Mouse (Mus musculus): ENCODE measurements around the gene Xxylt1.

Gene Xxylt1

DNA sequence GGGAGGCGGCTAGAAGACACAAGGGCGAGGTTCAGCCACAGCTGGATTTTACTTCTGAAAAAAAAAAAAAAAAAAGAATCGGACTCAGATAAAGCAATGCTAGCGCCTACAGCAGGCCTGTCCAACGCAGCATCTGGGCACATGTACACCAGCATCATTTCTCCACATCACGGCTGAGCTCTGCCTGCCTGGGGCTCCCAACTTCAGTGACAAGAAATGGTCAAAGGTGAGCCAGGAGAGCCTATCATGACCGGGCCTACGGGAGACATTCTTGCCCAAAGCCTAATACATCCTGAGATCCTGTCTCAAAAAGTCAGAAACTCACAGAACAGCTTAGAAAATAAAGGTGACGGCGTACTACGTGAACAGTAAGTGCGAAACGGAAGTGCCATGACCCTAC lies 20.5 kb downstream of the Xxylt1 start:
- no peak for DNase-seq

DNA sequence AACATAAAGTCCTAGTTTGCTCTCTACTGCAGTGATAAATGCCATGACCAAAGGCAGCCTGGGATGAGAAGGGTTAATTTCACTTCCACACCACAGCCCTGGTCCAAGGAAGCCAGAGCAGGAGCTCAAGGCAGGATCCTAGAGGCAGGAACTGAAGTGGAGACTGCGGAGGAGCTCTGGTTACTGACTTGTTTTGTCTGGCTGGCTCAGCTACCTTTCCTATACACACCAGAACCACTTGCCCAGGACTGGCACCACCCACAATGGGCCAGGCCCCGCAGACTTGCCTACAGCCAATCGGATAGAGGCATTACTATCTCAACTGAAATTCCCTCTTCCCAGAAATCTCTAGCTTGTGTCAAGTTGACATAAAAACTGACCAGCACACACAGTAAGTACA lies 21.0 kb downstream of the Xxylt1 start:
- no peak for DNase-seq

DNA sequence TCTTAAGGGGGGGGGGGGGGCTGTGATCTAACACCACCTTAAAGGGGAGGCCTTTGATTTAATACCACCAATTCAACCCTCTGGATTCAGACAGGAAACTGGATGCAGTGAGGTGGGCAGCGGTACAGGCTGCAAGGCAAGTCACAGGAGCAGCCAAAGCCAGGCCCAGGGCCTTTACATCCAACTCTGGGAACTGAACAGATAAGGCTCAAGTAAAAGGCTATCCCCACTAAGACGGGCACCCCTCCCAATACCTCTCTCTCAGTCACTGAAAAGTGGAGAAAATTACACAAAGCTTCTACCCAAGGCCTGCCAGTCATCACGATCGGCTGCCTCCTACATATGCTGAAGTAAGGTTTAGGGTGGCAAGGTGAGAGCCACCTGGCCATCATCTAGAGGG lies 21.5 kb downstream of the Xxylt1 start:
- DNase-seq: no peak

DNA sequence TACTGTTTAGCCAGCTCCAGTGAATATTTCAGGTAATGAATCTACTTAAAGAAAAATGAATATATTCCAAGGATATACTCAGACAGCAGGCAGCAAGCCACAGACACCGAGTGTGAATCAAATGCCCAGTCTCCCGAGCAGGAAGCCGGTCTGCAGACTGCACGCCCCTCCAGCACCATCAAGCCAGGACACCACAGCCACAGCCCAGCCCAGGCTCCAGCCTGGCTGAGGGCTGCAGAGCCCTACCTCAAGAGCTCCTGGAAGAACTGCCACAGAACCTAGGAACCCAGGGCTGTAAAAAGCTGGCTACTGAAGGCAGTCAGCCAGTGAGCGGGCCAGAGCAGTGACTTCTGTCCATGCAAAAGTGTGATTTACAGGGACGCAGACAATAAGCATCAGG lies 28.4 kb downstream of the Xxylt1 start:
- DNase-seq: no peak

DNA sequence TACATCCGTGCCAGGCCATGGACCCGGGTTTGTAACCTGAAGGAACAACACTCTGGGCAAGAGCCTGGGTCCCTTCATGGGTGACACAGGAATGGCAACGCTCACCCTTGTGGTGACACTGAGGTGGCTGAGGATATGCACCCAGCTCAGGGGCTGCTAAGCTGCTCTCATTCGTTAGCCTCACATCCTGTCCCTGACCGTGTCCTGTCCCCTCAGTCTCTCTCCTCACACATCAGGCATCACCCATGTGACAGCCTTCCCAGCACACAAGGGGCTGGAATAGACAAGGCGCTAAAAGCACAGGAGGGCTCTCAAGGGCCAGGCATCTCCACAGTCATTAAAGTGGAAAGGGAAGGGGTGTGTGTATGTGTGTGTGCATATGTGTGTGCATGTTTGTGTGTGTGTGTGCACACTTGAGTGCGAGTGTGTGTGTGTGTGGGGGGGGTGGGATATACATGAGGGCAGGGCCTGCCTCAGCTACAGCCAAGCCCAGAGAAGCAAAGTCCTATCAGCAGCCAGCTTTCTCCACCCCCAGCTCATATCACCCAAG lies 29.0 kb downstream of the Xxylt1 start:
- DNase-seq: no peak

DNA sequence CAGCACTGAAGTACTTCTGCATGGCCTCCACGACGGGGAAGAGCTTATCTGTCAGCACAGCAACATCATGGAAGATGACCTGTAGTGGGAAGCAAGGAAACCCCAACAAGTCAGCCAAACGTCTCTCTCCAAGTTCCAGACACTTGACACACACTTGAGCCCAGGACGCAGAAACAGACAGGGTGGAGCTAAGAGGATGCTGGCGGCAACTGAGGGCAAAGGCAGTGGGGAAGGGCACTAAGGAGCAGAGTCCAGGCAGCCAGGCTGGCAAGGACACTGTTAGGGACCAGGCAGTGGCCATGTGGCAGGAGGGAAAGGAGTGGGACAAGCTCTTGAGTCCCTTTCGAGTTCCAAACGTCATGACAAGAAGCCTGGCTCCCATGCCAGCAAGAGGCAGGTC lies 30.5 kb downstream of the Xxylt1 start:
- DNase-seq: no peak

DNA sequence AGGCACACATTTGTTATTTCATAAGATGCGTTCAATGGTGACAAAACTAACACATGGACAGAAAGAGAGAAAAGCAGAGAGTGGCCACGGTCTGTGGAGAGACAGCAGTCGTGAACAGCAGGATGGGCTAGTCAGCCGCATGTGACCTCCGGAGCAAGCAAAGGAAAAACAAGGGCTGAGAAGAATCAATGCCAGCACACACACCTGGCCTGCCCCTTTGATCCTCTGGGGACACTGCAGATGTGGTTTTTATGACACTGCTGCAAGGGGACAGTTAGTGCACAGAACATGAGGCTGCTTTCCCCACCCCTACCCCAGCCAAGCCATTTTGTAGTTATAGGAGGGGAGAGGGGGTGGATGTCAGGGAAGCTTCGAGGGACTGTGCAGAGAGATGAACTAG lies 33.0 kb downstream of the Xxylt1 start:
- no peak for DNase-seq

DNA sequence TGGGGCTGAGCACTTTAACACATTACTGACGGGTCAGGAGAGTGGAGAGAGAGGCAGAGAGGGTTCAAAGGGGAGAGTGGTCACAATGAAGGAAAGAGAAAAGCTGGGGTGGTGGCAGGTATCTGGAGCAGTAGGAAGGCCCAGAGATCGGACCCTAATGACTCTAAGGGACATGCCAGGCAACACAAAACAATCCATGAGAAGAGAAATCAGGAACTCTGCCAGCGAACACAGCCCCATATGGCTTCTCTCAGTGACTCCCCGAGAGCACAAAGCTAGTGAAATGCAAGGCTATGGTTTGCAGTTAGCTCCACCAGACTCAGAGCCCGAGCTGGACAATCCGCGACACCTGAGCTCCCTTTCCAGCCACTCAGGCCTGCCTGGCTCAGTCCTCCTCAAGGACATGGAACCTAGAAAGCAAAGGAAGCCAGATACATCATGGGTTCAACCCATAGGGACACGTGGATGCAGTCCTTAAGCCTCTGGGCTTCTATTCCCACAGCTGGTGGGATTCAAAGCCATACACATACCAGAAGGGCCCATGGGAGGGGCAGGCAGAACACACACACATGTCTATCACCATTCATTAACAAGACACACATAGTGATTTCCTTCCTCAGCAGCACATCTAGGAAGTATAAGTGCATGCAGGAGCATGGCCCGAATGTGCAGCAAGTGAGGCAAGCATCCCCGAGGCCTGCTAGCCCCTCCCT lies 33.9 kb downstream of the Xxylt1 start:
- DNase-seq: no peak

DNA sequence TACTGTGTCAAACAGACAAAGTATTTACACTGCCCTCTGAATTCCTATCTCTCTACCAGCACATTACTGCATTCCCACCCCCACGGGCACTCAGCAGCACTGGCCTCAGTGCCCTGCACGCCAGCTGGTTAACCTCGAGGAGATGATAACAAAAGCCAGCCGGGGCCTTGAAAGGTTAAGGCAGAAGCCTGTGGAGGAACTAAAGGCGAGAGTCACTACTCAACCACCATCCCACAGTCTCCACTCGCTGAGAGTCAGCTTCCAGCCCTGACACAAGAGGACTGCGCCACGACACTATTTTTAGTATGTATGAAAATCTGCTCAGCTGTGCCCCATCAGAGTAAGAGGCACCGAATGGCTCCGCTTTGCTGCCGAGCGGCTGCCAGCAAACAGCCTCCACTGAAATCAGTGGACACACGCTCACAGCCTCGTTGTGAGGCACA lies 35.0 kb downstream of the Xxylt1 start:
- DNase-seq: no peak

DNA sequence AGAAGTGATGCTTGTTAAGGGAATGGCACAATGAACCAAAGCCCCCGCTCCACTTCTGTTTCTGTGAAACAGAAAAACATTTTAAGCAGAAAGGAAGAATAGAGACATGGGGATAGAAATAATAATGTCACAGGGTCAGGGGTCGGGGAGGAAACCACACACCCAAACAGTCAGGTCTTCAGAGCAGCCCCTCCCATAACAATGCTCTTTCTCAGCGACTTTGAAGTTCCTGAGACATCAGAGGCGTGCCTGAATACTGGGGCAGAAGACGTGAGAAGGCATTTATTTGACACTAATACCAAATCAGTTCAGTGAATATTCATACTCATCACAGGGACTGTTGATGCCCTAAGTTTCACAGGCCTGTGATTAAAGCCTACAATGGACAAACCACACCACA lies 36.0 kb downstream of the Xxylt1 start:
- no peak for DNase-seq

DNA sequence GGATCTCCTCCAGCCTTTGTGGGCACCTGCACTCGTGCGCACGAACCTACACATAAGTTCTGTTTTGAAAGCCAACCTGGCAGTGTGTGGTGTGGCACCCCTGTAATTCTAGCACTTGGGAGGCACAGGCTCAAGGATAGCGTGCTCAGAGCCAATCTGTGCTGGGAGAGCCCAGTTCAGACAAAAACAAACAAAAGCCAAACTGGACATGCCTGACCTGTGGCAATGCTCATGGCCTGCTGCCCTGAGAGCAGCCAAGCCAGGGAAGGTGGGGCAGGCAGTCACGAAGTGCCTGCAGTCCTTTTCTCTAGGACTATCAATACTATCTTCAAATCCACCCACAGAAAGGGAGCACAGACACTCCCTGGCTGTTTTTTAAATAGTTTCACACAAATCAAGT lies 38.1 kb downstream of the Xxylt1 start:
- no peak for DNase-seq

DNA sequence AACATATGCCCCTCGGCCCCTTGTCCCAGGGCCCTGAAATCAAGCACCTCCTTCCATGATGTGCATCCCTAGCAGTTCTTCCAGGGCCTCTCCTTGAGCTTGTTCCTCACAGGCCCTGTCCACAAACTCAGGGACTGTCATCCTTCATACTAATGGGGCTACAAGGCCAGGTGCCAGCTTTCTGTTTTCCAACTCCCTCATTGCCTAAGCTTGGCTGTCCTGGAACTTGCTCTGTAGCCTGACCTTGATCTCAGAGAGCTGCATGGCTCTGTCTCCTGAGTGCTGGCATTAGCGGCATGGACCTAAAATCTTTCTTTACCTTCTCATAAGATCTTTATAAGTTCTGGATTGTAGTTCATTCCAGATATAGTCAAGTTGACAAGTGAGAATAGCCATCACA lies 39.7 kb downstream of the Xxylt1 start:
- no peak for DNase-seq

DNA sequence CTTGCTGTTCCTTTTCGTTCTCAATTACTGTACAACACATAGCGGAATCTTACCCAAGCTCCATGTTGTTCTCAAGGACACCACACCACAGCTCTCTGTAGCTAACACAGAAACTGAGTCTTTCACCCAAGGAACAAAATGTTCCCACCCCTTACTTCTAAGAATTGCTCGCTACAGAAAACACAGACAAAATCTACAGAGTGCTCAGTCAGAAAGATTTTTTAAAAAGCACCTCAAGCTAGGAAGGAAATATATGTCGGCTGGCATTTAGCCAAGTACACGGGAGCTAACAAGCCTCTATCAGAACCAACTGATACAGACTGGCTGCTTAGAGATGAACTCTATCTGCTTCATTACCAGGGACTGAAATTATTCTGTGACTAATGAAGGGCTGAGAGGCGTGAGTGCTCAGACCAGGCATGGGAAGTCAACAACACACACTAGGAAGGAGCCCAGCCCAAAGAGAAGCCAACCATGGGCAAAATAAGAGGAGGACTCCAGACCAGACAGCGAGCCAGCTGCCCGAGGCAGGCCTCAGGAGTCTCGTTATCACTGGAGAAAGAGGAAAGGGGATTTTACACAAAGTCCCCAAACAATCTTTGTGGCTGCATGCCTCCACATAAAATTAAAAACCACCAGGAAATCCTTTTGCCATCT lies 41.3 kb downstream of the Xxylt1 start:
- DNase-seq: no peak

DNA sequence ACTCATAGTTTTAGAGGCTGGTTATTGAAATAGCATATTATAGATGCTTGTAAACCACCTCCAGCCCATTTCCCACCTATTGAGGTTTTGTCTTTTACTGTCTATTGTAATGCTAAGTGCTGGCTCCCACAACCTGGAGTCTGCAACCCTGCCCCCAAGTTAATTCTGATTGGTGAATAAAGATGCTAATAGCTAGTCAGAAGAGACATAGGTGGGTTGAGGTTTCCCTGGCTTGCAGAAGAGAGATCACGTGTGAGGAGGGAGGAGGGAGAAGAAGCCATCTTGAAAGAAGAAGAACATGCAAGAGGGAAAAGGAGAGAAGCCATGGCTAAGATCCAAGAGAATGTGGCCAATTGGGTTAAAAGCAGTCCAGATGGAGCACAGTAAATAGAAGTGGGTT lies 43.8 kb downstream of the Xxylt1 start:
- no peak for DNase-seq

DNA sequence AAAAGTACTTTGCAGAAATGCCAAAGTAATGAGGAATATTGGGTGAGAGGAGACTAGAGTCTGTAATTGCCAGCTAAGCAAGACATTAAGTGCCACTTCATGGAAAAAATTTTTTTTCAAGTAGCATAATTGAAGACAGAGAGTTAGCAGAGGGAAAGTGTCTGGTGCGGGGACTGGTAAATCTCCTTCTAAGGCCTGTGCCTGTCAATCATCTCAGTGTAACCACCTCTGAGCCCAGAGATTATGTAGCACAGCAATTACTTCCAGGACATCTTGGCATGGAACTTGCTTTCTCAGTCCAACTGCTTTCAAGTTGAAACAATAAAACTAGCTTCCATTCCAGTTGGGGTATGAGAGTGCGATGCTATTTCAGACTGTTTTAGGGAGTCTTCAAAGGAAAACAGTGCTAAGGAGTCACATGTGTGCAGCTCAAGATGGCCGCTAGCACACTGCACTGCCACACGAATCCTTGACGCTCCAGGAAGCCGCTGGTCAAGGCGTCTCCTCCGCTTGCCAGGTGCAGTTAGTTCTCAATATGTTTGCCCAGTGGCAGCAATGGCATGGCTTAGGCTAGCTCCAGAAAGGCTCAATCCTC lies 45.5 kb downstream of the Xxylt1 start:
- no peak for DNase-seq

DNA sequence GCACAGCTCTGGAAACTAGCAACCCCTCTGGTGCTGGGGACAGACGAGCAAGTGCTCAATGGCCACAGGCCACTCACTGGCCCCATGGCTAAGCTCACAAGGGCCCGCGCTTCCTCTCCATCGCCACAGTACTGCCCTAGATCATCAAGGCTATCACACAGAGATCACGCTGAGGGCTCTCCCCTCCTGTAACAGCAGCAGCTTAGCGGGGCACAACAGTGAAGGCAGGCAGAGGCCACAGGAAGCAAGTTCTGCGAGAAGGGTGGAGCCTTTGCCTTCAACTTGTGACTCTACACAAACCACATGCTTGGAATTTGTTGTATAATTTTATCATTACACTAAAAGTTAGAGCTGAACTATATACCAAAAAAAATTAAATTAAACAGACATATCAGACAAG lies 46.0 kb downstream of the Xxylt1 start:
- DNase-seq: no peak

DNA sequence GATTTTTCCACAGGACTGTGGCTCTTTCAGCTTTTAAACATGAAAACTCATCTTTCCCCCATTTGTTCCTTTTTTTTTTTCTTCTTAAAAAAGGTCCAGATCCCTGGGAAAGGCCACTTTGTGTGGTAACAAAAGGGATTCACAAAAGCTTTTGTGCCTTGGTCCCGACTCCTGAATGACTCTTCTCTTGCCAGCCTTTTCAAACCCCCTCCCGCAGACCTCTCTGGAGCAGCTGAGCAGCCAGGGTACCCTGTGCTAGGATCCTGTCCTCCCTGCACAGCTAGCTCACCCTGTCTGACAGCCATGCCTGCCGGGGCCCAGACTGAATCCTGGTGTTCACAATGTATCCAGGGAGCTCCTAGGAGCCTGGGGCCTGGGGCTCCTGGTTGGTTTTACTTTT lies 47.2 kb downstream of the Xxylt1 start:
- DNase-seq: no peak

DNA sequence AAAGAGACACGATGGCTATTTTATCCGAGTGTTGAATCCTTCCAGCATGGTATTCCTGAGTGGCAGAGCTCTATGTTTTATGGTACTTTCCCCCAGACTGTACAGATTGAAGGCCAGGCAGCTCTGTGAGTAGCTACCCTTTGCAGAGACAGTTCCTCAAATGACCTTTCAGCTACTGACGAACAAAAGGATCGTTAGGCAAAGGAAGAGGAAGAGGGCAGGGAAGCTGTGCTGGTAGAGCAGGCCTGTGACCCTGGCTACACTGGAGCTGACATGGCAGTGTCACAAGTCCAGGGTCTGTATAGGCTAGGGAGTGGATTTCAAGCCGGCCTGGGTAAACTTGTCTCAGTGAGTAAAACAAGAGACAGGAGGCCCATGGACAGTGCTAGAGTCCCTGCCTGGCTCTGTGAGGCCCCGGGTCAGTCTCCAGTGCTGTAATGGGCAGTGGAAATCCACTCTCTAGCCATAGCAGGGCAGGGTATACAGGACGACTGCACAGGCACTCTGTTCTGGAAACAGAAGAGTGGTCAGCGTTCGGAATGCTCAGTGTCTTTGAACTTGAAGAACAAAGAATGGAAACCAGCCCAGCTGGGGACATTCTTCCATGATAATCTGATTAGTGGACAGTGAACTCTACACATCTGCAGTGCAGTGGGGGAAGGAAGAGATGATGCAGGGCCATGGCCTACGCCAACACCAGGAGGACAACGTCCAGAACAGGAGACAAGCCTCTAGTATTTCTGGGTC lies 51.3 kb downstream of the Xxylt1 start:
- DNase-seq: no peak

DNA sequence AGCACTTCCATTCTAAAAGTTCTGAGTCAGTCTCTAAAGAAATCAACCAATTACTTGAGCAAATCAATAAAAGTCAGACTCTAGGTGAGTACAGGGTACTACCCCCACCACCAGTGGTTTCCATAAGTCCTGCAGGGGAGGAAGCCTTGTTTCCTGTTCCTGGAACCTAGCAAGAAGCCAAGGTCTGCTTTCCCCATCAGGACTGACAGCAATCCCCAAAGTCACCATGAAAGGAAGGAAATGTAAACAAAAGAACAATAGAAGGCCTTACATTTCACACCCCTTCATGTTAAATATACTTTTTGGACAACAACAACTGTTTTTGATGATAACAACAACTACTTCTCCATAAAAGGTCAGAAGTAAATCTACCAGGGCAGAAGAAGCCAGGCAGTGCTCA lies 53.6 kb downstream of the Xxylt1 start:
- no peak for DNase-seq

DNA sequence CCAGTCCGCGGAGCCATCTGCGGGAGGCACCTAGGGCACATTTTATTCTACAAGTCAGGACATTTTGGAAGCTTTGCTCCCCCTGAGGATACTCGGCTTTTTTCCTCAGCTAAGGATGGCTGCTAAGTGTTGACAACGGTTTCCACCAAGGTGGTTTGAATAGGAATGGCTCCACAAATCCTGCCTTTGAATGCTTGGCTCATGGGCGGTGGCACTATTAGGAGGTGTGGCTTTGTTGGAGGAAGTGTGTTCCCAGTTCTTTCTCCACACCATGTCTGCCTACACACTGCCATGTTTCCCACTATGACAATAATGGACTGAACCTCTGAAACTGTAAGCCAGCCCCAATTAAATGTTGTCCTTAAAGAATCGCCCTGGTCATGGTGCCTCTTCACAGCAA lies 55.7 kb downstream of the Xxylt1 start:
- no peak for DNase-seq

DNA sequence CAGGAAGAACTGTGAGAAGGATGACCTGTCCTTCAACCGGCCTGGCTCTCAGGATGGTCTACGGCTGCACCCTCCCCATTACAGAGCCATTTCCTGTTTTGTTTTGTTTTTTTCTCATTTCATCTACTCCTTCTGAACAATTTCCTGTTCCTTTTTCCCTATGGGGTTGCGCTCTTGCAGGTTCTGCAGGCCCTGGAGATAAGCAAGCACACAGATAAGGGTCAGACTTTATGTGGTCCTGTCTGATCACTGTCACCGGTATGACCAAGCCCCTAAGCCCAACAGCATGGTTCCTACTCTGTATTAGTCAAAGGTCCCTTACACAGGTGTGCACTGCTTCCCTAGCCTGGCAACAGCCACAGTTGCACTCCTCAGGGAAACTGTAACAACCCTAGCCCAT lies 56.2 kb downstream of the Xxylt1 start:
- DNase-seq: no peak

DNA sequence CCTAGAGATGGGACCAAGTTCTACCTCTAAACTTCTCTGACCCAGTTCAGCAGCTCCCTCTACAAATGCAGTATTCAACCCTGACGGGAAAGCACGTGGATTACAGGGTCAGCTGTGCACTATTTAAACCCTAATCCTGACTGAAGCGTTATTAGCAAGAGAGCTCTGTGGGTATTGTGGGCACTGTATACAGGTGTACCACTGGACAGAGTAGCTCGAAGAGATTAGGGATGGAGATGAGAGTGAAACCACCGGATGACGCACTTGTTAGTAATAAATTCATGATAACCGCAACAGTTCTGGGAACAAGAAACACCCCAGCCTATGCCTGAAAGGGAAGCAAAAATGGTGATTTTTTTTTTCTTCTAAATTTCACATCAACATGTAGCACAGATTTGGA lies 57.0 kb downstream of the Xxylt1 start:
- no peak for DNase-seq

DNA sequence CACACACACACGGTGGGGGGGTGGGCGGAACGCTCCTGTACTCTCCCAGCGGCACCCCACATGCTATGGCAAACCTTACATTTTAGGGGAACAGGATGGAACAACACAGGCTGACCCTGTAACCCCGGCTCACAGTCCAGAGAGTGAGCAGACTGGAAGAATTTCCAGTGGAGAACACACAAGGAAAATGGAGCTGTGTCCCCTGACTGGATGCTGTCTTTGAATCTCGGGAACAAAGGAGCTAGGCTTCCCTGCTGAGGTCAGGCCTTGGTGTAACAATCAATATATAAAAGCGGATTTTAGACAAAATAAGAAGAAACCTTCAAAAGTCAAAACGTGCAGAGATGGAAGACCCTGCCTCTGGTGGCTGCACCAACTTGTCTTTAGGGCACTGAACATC lies 57.4 kb downstream of the Xxylt1 start:
- no peak for DNase-seq

DNA sequence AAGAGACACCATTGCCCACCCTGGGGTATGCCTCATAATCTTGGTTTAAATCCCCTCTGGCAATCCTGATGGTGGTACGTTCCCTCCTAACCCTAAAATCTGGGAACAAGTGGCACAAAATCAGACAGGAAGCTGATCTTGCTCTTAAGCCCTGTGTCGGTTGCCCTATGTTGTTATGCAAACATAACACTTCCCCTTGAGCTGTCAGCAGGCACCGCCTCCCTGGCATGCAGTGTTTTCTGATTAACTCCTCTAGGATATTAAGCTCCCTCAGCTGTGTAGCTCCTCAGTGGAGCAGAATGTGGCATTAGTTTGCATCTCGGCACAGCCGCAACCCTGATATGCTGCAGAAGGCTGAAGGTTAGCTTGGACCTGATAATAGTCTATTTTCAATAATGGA lies 58.9 kb downstream of the Xxylt1 start:
- no peak for DNase-seq

Measured in right cerebral cortex, postnatal 25 days (tissue).